Mouse (Mus musculus): ENCODE measurements around the gene Gm29609.
"Not testable (repeated sequence)": the region's sequence is repeated elsewhere in the genome, so short reads cannot be mapped to it uniquely, and the experiment has no call there.

Gm29609 gene

GRCm38 (mm10) chr5:31179766-31180630 is at the start of gene Gm29609, which contains the start of gene Gtf3c2:
TSS of gene Gm29609 (minus strand) at chr5:31179911.
TSS of gene Gtf3c2 (minus strand) at chr5:31180144.
- peak; percentile 93 for DNase-seq (ENCODE audit: low read depth, low spot score)

GRCm38 (mm10) chr5:31226641-31227040 is 46.9 kb upstream of the Gm29609 start:
- DNase-seq (ENCODE audit: low read depth, low spot score) = no peak

- DNase-seq (ENCODE audit: low read depth, low spot score) = no peak
Measured at GRCm38 (mm10) chr5:31222696-31223095, 43.0 kb upstream of the Gm29609 start.

GRCm38 (mm10) chr5:31221304-31221945 is 41.7 kb upstream of the Gm29609 start:
- no peak for DNase-seq (ENCODE audit: low read depth, low spot score)

DNA sequence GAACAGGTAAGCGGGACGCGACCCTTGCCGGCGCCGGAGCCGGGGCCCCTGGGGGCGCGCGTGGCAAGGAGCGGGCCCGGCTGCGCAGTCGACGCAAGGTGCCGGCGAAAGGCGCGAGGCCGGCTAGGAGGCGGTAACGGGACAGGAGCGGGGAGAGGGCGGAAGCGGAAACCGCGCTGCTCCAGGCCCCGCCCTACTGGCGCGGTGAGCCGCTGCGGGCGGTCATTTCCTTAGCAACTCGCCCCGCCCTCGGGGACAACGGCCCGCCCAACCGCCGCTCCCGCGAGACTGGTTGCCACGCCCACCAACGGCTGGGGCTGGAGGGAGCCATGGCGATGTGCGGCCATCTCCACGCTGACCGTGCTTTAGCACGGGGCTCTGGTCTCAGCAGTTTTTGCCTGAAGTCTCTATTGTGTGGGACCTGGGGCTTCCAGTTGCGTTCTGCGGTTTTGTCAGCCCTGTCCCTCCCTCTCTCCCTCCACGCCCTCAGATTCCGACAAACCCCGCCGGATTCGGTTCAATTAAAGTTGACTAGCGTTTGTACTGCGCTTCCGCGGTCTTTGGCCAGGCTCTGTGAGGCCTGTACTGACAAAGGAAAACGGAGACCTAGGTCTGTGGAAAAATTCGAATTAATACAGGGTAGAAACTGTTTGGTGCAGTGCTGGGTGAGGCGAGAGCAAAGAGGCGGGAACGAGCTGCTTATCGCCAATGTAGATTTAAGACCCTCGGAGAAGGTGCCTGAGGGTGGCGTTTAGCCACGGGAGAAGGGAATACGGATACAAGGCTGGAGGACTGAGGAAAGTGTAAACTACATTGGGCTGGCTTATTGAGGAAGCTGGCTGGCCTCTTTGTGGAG is 41.0 kb upstream of the Gm29609 start, which contains the start of gene Ppm1g:
Ppm1g (minus strand) TSS at position 240 of the 856 bp plus-strand sequence.
- DNase-seq (ENCODE audit: low read depth, low spot score) = peak; percentile 87

GRCm38 (mm10) chr5:31219911-31220447 is 40.3 kb upstream of the Gm29609 start:
- no peak for DNase-seq (ENCODE audit: low read depth, low spot score)

GRCm38 (mm10) chr5:31219474-31219873 is 39.8 kb upstream of the Gm29609 start:
- DNase-seq (ENCODE audit: low read depth, low spot score) = no peak

GRCm38 (mm10) chr5:31219070-31219469 is 39.4 kb upstream of the Gm29609 start:
- DNase-seq (ENCODE audit: low read depth, low spot score) = no peak

DNA sequence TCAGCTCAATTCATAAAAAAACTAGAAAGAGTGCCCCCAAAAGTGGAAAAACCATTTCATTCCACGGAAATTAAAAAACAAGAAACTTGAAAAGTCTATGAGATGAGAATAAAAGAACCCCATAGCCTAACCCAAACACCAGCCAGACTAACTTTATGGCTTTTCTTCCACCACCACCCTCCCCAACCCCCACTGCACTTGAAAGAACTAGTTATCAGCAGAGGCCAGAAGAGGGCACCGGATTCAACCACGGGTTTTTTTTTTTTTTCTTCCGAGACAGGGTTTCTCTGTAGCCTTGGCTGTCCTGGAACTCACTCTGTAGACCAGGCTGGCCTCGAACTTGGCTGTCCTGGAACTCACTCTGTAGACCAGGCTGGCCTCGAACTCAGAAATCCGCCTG is 38.6 kb upstream of the Gm29609 start:
- DNase-seq (ENCODE audit: low read depth, low spot score) = no peak

DNA sequence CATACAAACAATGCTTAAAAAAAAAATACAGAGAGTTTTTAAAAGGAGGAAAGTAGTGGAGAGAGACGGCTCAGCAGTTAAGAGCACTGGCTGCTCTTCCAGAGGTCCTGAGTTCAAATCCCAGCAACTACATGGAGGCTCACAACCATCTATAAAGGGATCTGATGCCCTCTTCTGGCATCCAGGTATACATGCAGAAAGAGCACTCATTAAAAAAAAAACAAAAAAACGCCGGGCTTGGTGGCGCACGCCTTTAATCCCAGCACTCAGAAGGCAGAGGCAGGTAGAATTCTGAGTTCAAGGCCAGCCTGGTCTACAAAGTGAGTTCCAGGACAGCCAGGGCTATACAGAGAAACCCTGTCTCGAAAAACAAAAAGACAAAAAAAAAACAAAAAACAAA is 36.8 kb upstream of the Gm29609 start:
- DNase-seq (ENCODE audit: low read depth, low spot score) = not testable (repeated sequence)

- no peak for DNase-seq (ENCODE audit: low read depth, low spot score)
Measured at GRCm38 (mm10) chr5:31204421-31204820, 24.7 kb upstream of the Gm29609 start.

DNA sequence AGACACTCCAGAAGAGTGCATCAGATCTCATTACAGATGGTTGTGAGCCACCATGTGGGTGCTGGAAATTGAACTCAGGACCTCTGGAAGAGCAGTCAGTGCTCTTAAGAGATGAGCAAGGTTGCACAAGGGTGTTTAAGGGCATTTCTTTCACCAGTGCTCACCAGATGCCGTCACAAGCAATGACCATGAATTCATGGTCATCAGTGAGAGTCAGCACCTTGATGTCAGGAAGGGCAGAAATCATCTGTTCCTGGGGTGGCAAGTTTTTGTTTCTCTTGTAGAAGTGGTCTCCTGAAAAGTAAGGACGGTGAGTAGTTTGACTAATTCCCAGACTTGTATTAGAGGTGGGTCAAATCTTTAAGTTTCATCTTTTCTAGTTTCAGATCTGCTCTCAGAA is 24.2 kb upstream of the Gm29609 start:
- no peak for DNase-seq (ENCODE audit: low read depth, low spot score)

- DNase-seq (ENCODE audit: low read depth, low spot score) = no peak
Measured at GRCm38 (mm10) chr5:31202933-31203332, 23.2 kb upstream of the Gm29609 start.

- DNase-seq (ENCODE audit: low read depth, low spot score) = peak; percentile 93
Measured at GRCm38 (mm10) chr5:31201742-31202590, 22.3 kb upstream of the Gm29609 start, which contains the start of gene Zfp513. TSS of gene Zfp513 (minus strand) at chr5:31202303.

- DNase-seq (ENCODE audit: low read depth, low spot score) = no peak
Measured at GRCm38 (mm10) chr5:31201042-31201741, 21.5 kb upstream of the Gm29609 start.

- no peak for DNase-seq (ENCODE audit: low read depth, low spot score)
Measured at GRCm38 (mm10) chr5:31200327-31200768, 20.6 kb upstream of the Gm29609 start.

DNA sequence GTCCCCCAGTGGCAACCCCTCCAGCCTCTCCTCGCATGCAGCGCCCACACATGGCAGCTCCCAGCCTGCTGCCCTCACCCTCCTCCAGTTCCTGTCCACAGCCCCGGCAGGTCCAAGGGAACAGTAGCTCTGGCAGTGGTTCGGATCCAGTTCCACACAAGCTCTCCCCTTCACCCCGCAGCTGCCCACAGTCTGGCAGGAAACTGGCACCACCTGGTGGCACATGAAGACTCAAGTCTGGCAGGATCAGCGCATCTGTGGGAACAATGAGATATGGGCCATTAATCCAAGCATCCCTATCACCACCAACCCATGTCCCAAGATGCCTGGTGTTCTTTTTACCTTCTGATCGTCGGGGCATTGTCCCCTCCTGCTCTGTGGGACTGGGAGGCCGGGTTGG is 20.2 kb upstream of the Gm29609 start:
- DNase-seq (ENCODE audit: low read depth, low spot score) = no peak

GRCm38 (mm10) chr5:31199321-31199892 is 19.7 kb upstream of the Gm29609 start:
- no peak for DNase-seq (ENCODE audit: low read depth, low spot score)

- no peak for DNase-seq (ENCODE audit: low read depth, low spot score)
Measured at GRCm38 (mm10) chr5:31198616-31199320, 19.1 kb upstream of the Gm29609 start.
